Mouse (Mus musculus) CD8-positive naive resting alpha-beta T cell, adult 2 months (primary cell): Measurements from ENCODE around the gene Cd37.

Experiments
- DNase-seq, 2 experiments: peaks; one replicate each; pipeline ENCODE4 v3.0.0; 2022; ENCODE audit warnings: low read depth in 2 of 2, low spot score in 2 of 2

The Cd37 gene

DNA sequence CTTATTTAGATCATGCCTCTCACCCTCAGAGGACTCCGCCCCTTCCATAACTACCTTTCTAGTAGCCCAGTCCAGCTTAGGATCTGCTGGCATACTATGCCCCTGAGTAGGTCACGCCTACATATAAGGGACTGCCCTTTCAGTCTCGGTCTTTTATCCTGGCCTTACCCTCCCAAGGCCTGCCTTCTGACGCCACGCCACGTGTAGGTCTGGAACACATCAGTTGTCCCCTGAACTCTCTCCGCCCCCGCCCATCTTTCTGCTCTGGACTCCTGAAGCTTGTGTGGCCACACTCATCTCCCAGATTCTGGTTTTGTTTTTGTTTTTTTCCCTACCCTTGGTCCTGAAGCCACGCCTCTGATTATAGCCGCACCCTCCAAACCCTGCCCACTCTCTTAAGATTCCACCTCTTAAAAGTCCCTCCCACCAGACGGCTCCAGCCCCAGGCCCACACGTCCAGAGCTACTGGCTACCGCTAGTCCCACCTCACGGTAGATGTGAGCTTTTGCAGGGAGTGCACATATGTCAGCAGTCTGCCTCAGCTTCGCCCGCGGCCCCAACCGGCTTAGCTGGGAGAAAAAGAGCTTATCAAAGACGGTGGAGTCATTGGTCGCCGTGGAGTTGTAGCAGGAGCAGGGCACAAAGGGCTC lies 3.9 kb downstream of the Cd37 start:
- no peak for DNase-seq

DNA sequence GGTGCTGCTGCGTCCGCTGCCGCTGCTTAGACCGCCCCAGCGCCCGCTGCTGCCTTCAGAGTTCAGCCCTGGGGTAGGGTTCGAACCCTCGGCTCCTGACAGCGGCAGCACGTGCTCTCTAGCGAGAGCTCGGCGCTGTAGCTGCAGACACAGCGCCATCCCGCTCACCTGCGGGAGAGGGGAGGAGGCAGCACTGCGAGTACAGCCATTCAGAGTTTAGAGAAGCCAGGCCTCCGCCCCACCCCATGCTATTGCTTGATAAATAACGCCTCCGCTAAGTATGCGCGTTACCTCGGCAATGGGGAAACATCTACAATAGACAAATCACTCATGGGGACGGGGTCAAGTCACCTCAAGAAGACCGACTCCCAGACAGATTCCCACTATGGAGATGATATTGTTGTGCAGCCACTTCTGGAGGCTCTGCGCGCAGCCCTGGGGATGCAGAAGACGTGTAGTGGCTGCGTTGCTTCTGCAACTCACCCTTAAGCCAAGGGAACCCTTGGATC lies 4.5 kb downstream of the Cd37 start:
- no peak for DNase-seq

DNA sequence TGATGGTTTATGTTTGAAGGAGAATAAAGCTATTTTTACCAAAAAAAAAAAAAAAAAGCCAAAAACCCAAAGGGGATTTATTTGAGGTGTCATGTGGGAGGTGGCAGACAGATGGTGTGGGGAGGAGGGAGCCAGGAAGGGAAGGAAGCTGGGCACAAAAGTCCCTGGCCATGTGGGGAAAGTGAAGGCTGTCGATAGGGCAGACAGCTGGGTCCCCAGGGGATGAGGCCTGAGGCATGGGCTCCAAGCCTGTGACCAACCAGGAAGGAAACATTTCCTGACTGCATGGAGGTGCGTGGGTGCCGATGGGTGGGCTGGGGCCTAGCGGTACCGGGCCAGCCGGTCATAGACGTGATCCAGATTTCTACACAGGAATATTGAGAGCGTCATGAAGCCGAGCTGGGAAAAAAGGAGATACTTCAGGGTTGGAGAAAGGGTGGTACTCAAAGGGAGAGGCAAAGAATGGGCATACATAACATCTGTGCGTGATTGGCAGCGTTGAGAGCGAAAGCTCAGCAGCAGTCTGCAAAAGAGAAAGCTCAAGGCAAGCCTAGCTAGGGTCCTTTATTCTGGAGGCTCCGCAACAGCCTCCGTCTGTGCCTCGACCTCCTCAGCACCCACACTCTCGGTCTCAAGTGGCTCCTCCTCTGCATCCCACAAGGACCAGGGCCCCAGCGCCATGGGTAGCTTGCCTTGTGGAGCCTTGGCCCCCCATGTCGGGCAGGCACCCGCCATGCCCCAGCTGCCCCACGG lies 5.2 kb downstream of the Cd37 start:
- no peak for DNase-seq

GRCm38 (mm10) chr7:45232716-45233465 lies 6.0 kb downstream of the Cd37 start:
- no peak for DNase-seq

DNA sequence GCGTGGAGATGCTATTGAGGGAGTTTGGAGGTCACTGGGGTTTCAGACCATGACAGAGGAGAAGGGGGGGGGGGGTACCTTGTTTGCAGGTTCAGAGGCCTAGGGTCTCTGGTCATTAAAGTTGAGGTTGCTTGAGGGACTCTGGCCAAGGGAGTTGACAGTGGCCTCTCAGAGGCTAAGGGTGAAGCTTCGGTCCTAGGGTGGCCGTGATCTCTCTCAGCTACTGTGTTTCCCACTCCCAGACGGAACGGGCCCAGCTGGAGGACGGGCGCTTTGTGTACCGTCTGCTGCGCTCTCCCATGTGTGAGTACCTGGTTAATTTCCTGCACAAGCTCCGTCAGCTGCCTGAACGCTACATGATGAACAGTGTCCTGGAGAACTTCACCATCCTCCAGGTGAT lies 7.0 kb downstream of the Cd37 start:
- no peak for DNase-seq

- no peak for DNase-seq
These were observed 7.7 kb downstream of the Cd37 start for GRCm38 (mm10) chr7:45231192-45231591.

DNA sequence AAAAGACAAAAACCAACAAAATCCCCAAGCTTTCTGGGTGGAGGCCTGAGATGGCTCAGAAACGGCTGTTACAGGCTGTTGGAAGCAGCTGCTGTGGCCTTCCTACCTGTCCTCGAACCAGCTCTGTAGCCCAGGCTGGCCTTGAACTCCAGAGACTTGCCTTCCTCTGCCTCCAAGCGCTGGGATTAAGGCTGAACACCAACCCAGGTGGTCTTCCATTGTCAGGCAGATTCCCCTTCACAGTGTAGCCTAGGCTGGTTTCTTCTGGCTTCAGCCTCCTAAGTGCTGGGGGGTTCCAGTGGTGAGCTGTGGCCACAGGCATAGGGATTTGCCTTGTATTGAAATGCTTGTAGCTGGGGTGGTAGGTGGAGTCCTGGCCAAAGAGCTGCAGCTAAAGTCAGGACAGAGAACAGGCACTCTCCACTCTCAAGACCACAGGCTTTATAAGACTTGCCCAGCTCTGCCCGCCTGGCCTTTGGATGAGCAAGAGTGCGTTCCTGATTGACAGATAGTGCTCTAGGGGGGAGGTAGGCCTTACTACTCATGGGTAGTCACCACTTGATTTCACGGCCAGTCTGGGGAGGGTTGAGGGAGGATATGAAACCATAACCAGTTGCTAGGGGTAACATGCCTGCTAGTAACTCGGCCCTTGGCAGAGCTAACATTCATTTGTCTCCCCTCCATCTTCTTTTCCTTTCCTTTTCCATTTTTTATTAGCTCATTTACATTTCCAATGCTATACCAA lies 9.3 kb downstream of the Cd37 start:
- DNase-seq: no peak

DNA sequence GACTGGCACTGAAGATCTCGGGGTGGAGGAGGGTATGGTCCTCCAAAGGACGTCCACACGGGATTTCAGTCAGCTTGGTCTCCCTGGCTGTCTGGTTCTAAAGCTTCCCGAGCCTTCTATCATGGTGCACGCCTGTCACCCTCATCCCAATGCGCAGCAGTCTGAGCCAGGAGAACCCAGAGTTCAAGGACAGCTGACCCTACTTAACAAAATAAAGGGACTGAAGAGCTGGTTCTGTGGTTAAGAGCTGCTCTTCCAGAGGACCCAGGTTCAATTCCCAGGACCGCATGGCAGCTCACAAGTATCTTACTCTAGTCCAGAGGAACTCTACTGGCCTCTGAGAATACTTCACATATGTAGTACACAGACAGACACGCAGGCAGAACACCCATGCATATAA lies 9.9 kb downstream of the Cd37 start:
- no peak for DNase-seq

DNA sequence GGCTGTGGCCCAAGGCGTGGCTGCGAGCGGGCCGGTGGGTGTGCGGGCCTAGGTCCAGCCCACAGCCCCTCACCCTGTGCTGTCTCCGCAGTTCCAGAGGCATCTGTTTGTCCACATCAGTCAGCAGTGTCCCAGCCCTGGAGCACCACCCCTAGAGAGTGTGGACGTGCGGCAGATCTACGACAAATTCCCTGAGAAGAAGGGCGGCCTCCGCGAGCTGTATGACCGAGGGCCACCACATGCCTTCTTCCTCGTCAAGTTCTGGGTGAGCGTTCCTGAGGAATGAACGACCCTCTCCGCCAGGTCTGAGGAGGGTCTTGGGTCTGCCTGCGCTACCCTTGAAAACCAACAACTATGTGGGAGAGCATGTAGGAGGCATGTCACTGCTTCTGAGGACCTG lies 10.4 kb downstream of the Cd37 start:
- no peak for DNase-seq

GRCm38 (mm10) chr7:45226421-45226820 lies 12.5 kb downstream of the Cd37 start:
- no peak for DNase-seq

DNA sequence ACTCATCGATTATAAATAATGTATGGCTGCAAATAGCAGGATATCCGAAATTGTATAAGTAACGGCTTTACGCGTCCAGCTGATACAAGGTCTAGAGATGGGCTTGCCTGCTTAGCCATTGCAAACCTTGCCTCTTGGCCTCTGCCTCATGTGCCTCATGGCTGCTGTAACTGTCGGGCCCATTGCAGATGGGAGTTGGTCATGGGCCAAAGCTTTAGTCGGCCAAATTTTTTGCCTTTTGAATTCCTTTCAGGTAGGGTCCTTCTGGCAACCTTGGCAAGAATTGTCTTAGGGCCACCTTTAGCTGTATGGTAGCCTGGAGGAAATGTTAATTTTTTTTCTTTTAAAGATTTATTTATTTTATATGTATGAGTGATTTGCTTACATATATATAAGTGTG lies 14.1 kb downstream of the Cd37 start:
- DNase-seq: no peak

DNA sequence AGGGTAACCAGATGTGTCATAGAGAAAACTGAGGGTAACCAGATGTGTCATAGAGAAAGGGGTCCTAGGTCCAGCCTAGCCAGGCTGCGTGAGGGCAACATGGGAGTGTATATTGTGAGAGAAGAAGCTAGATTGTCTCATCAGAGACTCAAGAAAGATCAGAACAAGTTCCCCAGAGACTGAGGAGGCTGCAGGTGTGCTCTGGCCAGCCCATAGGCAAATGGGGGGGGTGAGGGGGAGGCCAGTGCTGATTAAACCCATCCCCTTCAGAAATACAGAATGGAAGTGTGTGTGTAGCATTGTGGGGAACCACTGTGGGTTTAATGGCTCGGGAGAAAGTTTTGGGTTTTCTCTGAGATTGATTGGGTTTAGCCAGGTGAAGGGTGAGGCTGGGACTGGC lies 17.2 kb downstream of the Cd37 start:
- no peak for DNase-seq

- no peak for DNase-seq
These were observed 22.3 kb downstream of the Cd37 start for GRCm38 (mm10) chr7:45216442-45217183.

- no peak for DNase-seq
These were observed 23.1 kb downstream of the Cd37 start, which contains the start of gene Tead2 for GRCm38 (mm10) chr7:45215673-45216441. Gene Tead2 (plus strand): TSS chr7:45215753.

DNA sequence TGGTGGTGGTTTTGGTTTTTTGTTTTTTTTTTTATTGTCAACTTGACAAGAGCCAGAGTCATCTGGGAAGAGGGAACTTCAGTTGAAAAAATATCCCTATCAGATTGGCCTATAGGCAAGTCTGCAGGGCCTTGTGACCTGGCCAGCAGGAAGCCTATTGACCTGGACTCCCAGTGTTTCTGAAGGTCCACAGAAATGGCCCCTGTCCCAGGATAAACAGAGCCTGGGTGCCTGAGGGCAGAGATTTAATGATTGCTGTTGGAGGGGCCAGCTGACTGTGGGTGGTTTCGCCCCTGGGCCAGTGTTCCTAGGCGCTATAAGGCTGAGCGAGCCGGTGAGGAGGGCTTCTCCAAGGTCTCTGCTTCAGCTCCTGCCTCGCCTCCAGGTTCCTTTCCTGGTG lies 25.2 kb downstream of the Cd37 start:
- DNase-seq: no peak

DNA sequence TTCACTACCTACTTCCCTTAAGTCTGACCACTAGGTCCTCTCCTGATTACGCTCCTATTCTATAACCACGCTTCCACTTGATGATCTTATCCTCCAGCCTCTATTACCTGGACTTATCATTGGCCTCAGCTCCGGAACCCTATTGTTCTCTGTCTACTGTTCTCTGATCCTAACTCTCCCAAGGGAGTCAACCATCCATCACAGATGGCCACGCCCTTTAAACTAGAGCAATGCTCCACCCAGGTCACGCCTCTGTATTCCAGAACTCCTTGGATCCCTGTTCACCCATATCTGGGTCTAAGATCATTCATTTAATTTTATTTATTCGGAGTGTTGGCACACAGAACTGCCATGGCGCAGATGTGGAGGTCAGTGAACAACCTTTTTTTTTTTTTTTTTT lies 26.6 kb downstream of the Cd37 start:
- no peak for DNase-seq

- DNase-seq: no peak
These were observed 27.1 kb downstream of the Cd37 start, which contains the start of gene Dkkl1 for GRCm38 (mm10) chr7:45211851-45212251. Gene Dkkl1 (minus strand): TSS chr7:45212147.

GRCm38 (mm10) chr7:45211070-45211469 lies 27.8 kb downstream of the Cd37 start:
- no peak for DNase-seq

DNA sequence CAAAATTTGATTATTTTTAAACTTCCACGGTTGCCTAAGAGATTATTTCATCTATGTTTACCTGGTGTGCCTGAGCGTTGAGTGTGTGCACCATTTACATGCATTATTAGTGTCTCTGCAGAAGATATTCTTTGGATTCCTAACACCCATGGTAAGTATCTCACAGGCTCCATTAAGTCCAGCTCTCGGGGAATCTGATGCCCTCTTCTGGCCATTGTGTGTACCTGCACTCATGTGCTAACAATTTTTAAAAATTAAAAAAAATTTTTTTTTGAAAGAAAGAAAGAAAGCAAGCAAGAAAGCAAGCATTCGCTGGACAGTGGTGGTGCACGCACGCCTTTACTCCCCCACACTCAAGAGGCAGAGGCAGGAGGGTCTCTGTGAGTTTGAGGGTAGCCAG lies 30.7 kb downstream of the Cd37 start:
- DNase-seq: no peak
